Comparison of ENCODE assay signal across 8 mouse cellular contexts in genomic region chr5:120648569-120649373, GRCm38 (mm10). TPM values are rescaled to one million over a fixed set of nuclear protein-coding genes. Genes with fewer than 3 reads are reported as not detected.
DNase-seq lines count a peak whose midpoint lies in the region; ATAC-seq lines count a peak whose summit lies in the region.

Rasal1 (plus strand) TSS chr5:120648812.

- under 1% methylated on average over 51 of the region's 53 CpGs for WGBS in heart, embryonic 10.5 days
- under 1% methylated on average over 51 of the region's 53 CpGs for WGBS in kidney, embryonic 15.5 days
- under 1% methylated on average over 48 of the region's 53 CpGs for WGBS in midbrain, embryonic 16.5 days

- H3K9ac ChIP-seq in kidney, embryonic 15.5 days: peak within 1 kb of the TSS; percentile 33; the same call in 1 of the 2 replicates
- peak within 1 kb of the TSS; percentile 61 for H3K9ac ChIP-seq in midbrain, embryonic 16.5 days (ENCODE audit: low read depth, low read length)

- ATAC-seq in kidney, embryonic 15.5 days (replicated peaks; ENCODE audit: low FRiP score): peak; percentile 65
- 0 out of 2 replicates have a peak, but pooled peaks have one; percentile 12 for ATAC-seq in midbrain, embryonic 16.5 days

- H3K27me3 ChIP-seq in heart, embryonic 10.5 days (ENCODE audit: insufficient read depth, poor library complexity, severe bottlenecking): peaks cover 58% of the 10 kb centered on the region
- H3K27me3 ChIP-seq in kidney, embryonic 15.5 days: peaks cover 62% of the 10 kb centered on the region
- peaks cover 28% of the 10 kb centered on the region for H3K27me3 ChIP-seq in midbrain, embryonic 16.5 days (ENCODE audit: control insufficient read depth, insufficient read depth, low read depth, low read length)

- peak; percentile 39 for DNase-seq in urinary bladder, postnatal 14 days (ENCODE audit: low spot score)
- DNase-seq in urinary bladder, postnatal 25 days (ENCODE audit: low spot score): no peak
- peak; percentile 48 to 64 for DNase-seq in cerebellum, postnatal 36 days
- peak; percentile 82 for DNase-seq in heart, embryonic 10.5 days (ENCODE audit: low spot score)
- DNase-seq in liver: peak; percentile 73
- peak; percentile 79 to 81 for DNase-seq in spleen, postnatal 36 days (ENCODE audit: low spot score in 2 of 2)

- no peaks in the 10 kb centered on the region for H3K9me3 ChIP-seq in heart, embryonic 10.5 days
- H3K9me3 ChIP-seq in kidney, embryonic 15.5 days (replicated peaks): no peaks in the 10 kb centered on the region
- H3K9me3 ChIP-seq in midbrain, embryonic 16.5 days (replicated peaks; ENCODE audit: control insufficient read depth, low read length, poor library complexity, severe bottlenecking): no peaks in the 10 kb centered on the region

- H3K4me1 ChIP-seq in heart, embryonic 10.5 days: peaks cover 23% of the 10 kb centered on the region
- peaks cover 24% of the 10 kb centered on the region for H3K4me1 ChIP-seq in kidney, embryonic 15.5 days
- peaks cover 15% of the 10 kb centered on the region for H3K4me1 ChIP-seq in midbrain, embryonic 16.5 days (ENCODE audit: control insufficient read depth, insufficient read depth, low read length)

- H3K4me2 ChIP-seq in kidney, embryonic 15.5 days: peak within 1 kb of the TSS; percentile 61
- H3K4me2 ChIP-seq in midbrain, embryonic 16.5 days (ENCODE audit: low read length): peak within 1 kb of the TSS; percentile 69

- H3K4me3 ChIP-seq in heart, embryonic 10.5 days: peak within 1 kb of the TSS; percentile 56
- peak within 1 kb of the TSS; percentile 34 for H3K4me3 ChIP-seq in kidney, embryonic 15.5 days (replicated peaks)
- peak within 1 kb of the TSS; percentile 36 for H3K4me3 ChIP-seq in midbrain, embryonic 16.5 days (ENCODE audit: low read depth, low read length)

- no peaks in the 10 kb centered on the region for H3K36me3 ChIP-seq in heart, embryonic 10.5 days
- no peaks in the 10 kb centered on the region for H3K36me3 ChIP-seq in kidney, embryonic 15.5 days
- H3K36me3 ChIP-seq in midbrain, embryonic 16.5 days (ENCODE audit: control insufficient read depth, insufficient read depth, low read length): no peaks in the 10 kb centered on the region

- H3K27ac ChIP-seq in heart, embryonic 10.5 days: peak within 1 kb of the TSS; percentile 72; the same call in 1 of the 2 replicates
- no peak within 1 kb of the TSS for H3K27ac ChIP-seq in kidney, embryonic 15.5 days
- no peak within 1 kb of the TSS for H3K27ac ChIP-seq in midbrain, embryonic 16.5 days (ENCODE audit: low read length)

RNA-seq across cellular contexts. Expression of gene Rasal1, which starts in this region (rescaled TPM):
- polyA plus RNA-seq in heart, embryonic 10.5 days (2016; fragmentation: Nextera tagmentation; extraction: Ambion mirVana): 0.16 and 0.60 TPM in 2 replicates
- polyA plus RNA-seq in kidney, embryonic 15.5 days (2015; fragmentation: Nextera tagmentation; extraction: Ambion mirVana): 0.58 and 0.89 TPM in 2 replicates
- 2.4 and 4.9 TPM in 2 replicates for polyA plus RNA-seq in midbrain, embryonic 16.5 days (2015; fragmentation: Nextera tagmentation; extraction: Ambion mirVana)

Comparison
In these comparisons a context has a peak if more than half of its experiments do, and no peak if none do; other contexts are left out.
1. Peak in DNase-seq, H3K4me3 ChIP-seq and H3K27ac ChIP-seq in heart, embryonic 10.5 days; RNA of the gene not detected or under 1 TPM.
2. Peak in ATAC-seq, H3K4me3 ChIP-seq, H3K9ac ChIP-seq and H3K4me2 ChIP-seq in kidney, embryonic 15.5 days; RNA of the gene not detected or under 1 TPM.